Mouse (Mus musculus): ENCODE measurements around the gene Lgals3bp.
"Not testable (repeated sequence)": the region's sequence is repeated elsewhere in the genome, so short reads cannot be mapped to it uniquely, and the experiment has no call there.

Gene Lgals3bp

GRCm38 (mm10) chr11:118401195-118401594 lies 697 bp downstream of the Lgals3bp start:
- DNase-seq (ENCODE audit: low read depth, low spot score), result no peak

DNA sequence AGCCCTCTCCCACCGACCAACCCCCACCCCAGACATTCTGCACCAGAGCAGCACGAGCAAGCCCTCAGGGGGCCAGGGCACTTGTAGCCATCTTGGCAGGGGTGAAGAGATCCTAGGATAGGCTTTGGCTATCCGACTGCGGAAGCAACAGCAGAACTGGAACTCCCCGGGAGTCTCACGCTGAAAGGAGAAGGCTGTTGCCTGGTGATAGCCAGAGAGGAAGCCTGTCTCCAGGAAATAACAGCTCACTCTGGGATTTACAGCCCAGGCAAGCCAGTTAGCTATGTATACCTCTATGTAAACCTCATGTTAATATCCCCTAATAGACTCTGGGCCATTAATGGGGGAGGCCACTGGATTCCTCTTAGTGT lies 1.3 kb downstream of the Lgals3bp start:
- DNase-seq (ENCODE audit: low read depth, low spot score), result no peak

- DNase-seq (ENCODE audit: low read depth, low spot score), result no peak
Measured at GRCm38 (mm10) chr11:118399891-118400565, 1.9 kb downstream of the Lgals3bp start.

DNA sequence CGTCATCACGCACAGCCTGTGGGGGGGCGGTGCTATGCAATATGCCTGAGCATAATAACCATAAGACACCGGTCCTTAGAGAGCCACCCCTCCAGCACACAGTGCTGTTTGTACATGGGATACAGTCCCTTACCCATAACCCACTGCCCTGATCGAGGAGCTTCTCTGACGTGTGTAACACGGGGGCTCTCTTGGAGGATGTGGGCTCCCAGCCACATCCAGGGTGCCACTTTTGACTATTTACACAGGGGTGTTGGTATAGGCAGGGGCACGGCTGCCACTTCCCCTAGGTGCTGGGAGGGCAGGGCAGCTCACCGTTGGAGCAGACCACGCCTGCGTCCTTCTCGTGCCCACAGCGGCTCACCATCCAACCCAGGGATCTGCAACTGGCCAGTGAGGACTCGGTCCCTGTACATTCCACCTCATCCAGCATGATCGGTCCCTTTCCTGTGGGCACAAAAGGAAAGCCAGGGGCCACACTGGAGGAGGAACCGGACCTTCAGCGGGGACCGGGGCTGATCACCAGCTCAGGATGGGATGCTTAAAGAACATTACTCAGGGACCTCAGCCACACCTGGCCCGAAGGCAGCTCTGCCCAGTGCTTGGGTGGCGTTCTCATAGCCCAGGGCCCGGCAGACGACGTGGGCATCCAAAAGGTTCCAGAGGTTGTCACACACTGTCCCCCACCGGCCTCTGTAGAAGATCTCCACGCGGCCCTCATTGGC lies 3.9 kb downstream of the Lgals3bp start:
- no peak for DNase-seq (ENCODE audit: low read depth, low spot score)

- DNase-seq (ENCODE audit: low read depth, low spot score), result no peak
Measured at GRCm38 (mm10) chr11:118394538-118394937, 7.4 kb downstream of the Lgals3bp start.

DNA sequence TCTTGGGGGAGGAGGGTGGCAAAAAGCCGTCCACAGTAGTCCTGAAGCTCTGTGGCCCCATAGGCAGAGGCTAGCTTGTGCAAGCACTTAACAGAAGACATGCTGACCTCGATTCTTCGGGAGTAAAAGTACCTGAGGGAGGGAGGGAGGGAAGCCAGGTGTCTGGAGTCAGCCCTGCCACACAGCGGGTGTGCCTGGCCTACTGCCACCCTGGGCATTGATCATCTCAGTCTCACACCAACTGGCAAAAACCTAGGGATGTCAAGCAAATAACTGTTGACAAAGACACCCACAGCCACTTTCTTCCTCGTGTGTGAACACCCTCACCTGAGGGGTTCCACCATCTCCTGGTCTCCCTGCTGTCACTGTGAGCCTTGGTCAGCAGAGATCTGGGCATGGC lies 7.9 kb downstream of the Lgals3bp start:
- no peak for DNase-seq (ENCODE audit: low read depth, low spot score)

DNA sequence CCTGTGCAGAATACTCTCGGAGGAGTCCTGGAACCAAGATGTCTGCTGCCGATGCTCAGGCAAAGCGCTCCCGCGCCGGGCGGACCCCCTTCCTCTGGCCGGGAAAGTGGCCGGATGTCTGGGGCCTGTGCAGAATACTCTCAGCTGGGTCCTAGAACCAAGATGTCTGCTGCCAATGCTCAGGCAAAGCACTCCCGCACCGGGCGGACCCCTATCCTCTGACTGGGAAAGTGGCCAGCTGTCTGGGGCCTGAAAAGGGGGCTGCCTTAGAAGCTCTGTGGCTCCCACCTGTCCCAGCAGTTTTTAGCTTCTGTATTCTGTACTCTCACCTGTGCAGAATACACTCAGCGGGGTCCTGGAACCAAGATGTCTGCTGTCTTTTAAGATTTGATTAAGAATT lies 14.1 kb downstream of the Lgals3bp start:
- not testable (repeated sequence) for DNase-seq (ENCODE audit: low read depth, low spot score)

- peak; percentile 47 for DNase-seq (ENCODE audit: low read depth, low spot score)
Measured at GRCm38 (mm10) chr11:118379251-118380009, 22.5 kb downstream of the Lgals3bp start.

GRCm38 (mm10) chr11:118378656-118379055 lies 23.2 kb downstream of the Lgals3bp start:
- no peak for DNase-seq (ENCODE audit: low read depth, low spot score)

GRCm38 (mm10) chr11:118376323-118376722 lies 25.6 kb downstream of the Lgals3bp start:
- DNase-seq (ENCODE audit: low read depth, low spot score), result not testable (repeated sequence)

GRCm38 (mm10) chr11:118375881-118376280 lies 26.0 kb downstream of the Lgals3bp start:
- DNase-seq (ENCODE audit: low read depth, low spot score), result no peak

DNA sequence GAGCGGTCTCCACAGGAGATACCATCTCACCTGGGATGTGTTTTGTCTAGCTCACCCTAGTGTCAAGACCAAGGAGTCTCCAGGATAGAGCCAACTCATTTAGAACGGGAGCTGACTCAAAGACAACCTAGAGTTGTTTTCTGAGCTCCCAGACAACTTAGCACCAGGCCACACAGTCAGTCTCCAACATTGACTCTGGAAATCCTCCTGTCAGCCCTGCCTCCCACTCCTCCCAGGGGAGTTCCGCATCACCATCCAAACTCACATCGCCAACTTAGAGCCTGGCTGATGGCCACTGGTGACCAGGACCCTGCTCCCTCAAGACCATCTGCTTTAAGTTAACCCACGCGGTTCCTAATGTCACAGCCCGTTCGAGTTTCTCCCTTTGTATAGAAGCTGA lies 26.4 kb downstream of the Lgals3bp start:
- no peak for DNase-seq (ENCODE audit: low read depth, low spot score)

DNA sequence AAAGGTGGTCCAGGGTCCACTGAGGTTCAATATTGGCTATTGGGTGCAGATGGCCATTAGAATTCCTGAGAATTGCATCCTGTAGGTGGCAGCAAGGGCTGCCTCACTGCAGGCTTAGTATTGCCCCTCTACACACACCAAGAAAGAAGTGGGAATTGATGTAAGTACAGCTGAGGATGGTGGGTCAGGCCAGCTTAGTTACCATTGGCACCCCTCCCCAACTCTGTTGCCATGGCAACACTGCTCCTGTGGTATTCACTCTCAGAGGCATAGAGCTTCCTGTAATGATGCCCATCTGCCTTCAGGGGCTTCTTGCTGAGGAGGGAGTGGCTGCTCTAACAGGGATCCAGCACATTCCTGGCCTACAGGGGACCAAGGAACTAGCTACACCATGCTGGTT lies 26.9 kb downstream of the Lgals3bp start:
- DNase-seq (ENCODE audit: low read depth, low spot score), result no peak

GRCm38 (mm10) chr11:118374506-118374905 lies 27.4 kb downstream of the Lgals3bp start:
- DNase-seq (ENCODE audit: low read depth, low spot score), result no peak

DNA sequence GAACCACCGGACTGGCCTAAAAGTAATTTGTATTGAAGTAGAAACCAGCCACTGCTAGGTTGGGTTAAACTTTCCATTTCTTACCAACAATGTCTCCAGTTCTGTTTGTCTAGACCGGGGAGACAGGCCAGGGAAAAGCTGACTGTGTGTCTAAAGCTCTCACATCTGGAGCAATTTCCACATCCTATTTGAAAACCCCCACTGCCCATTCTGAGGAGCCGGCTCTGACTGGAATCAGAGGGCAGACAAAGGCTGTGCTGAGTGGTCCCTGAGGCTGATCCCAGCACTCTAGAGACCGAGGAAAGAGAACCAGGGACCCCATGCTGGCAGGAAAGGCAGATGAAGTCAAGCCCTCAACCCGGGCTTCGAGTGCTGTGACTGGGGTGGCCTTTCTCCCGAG lies 29.3 kb downstream of the Lgals3bp start:
- no peak for DNase-seq (ENCODE audit: low read depth, low spot score)

DNA sequence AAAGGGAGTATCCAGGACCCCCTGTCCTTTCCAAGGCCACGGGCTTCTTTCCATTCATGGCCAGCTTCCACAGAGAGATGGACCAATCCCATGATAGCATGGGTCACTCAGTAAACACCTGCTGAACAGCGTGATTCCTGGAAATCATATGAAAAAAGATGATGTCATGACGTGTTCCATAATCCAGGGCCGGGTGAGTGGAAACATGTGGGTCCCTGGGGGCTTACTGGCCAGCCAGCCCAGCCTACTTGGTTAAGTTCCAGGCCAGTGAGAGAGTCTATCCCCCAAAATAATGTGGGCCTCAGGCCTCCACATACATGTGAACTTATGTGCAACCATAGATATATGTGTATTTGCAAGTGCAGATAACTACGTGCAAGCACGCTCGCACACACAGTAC lies 30.0 kb downstream of the Lgals3bp start:
- no peak for DNase-seq (ENCODE audit: low read depth, low spot score)

DNA sequence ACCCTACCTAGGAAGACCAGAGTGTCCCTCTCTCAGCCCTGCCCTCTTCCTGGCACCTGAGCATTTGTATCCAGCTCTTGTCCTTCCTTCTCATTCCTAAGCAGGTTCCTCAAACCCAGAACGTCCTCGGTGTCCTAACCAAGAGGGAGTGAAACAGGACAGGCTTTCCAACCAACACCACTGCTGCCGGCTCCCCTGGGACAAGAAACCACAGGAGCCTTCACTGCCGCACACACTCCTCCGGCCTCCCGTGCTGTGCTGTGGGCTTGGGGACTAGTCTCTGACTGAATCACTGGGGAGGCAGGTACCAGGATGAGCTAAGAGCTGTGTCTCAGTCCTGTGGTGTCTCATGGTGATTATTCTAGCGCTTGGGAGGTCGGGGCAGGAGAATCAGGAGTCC lies 32.2 kb downstream of the Lgals3bp start:
- DNase-seq (ENCODE audit: low read depth, low spot score), result no peak

GRCm38 (mm10) chr11:118369251-118369650 lies 32.6 kb downstream of the Lgals3bp start:
- no peak for DNase-seq (ENCODE audit: low read depth, low spot score)

DNA sequence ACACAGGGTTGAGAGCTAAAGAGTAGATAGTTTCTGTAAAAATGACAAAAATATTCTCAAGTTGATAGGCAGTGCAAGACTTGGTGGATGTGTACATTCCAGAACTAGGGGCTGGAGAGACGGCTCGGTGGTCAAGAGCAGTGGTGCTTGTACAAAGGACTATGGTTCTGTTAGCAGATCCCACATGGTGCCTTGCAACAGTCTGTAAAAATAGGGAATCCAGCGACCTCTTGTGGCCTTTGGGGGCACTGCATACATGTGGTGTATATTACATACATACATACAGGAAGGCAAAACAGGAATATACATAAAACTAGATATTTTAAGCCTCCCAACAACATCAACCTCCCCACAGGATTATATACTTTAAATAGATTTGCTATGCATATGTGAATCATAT lies 33.6 kb downstream of the Lgals3bp start:
- no peak for DNase-seq (ENCODE audit: low read depth, low spot score)

DNA sequence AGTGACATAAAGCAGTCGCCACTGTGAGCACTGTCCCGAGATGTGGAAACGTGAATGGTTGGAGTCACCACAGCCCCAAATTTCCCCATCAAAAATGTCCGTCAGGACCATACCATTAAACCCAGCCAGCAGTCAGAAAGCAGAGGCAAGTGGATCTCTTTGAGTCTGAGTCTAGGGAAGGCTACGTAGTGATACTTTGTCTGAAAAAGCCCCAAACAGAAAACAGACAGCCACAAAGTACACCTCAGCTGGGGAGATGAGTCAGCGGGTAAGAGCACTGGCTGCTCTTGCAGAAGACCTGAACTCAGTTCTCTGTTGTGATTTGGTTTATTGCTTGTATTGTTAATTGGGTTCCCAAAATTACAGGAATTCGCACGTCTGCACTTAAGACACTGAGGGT lies 35.3 kb downstream of the Lgals3bp start:
- no peak for DNase-seq (ENCODE audit: low read depth, low spot score)

DNA sequence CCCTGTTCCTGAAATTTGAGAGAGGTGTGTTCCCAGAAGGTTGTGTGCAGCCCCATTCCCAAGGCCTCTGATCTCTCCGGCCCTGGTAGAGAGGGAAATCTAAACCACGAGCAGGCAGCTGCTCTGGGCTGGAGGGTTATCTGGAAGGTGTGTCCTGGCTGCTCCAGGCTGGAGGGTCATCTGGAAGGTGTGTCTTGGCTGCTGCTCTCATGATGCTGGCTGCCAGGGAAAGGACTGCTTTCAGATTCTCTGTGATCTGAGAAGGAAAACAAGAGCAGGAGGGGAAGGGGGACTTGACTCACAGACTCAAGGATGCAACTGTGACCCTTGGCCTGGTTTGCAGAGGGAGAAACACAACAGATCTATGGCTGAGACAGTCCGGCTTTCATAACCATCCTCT lies 35.8 kb downstream of the Lgals3bp start:
- no peak for DNase-seq (ENCODE audit: low read depth, low spot score)

DNA sequence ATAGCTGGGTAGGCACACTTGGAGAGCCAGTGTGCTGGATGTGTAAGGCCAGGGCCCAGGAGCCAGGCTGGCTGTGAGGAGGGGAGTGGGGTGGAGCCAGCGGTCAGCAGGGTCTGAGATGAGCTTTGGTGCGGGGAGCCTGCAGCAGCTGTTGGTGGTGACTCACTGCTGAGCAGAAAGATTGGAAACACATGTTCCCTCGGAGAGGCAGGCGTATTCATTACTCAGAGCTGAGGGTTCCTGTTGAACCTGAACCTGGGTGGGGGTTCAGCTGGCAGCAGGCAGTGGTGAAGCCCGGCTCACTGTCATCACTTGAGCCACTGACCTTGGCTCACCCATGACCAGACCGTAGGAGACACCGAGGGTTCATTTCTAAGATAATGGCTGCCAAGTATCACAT lies 36.7 kb downstream of the Lgals3bp start:
- DNase-seq (ENCODE audit: low read depth, low spot score), result no peak

DNA sequence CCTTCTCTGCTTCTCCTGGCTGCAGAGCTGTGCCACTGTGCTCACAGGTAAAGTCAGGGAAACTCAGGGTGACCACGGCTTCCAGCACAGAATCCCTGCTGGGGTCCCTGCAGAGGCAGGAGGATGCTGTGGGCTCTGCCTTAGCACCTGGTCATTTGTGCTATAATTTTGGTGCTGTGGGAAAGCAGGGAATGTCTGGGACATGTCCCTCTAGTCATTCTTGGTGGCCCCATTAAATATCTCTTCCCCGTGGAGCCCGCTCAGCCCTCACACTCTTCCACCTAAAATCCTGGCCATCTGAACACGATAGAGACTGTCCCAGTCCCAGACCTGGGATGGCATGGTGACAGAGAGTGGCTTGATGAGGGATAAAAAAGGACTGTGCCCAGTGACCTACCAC lies 37.9 kb downstream of the Lgals3bp start:
- no peak for DNase-seq (ENCODE audit: low read depth, low spot score)

Measured in telencephalon, adult 2 months (tissue).